Mouse (Mus musculus) cerebellum, postnatal 14 days (tissue): Measurements from ENCODE around the gene Fgfbp3.
A peak's percentile ranks its signal among the peaks of the same experiment; 100 is the strongest.
"Not testable (repeated sequence)": the region's sequence is repeated elsewhere in the genome, so short reads cannot be mapped to it uniquely, and the experiment has no call there.

Experiments used
- DNase-seq, 2 experiments: peaks; one replicate each; pipeline ENCODE4 v3.0.0; 2021; ENCODE audit warnings: mixed read lengths in 2 of 2

The Fgfbp3 gene

GRCm38 (mm10) chr19:36919466-36919865, at the start of gene Fgfbp3:
Gene Fgfbp3 (minus strand): TSS chr19:36919615.
- DNase-seq: no peak

GRCm38 (mm10) chr19:36962544-36963260, 43.3 kb upstream of the Fgfbp3 start:
- DNase-seq: not testable (repeated sequence)

DNA sequence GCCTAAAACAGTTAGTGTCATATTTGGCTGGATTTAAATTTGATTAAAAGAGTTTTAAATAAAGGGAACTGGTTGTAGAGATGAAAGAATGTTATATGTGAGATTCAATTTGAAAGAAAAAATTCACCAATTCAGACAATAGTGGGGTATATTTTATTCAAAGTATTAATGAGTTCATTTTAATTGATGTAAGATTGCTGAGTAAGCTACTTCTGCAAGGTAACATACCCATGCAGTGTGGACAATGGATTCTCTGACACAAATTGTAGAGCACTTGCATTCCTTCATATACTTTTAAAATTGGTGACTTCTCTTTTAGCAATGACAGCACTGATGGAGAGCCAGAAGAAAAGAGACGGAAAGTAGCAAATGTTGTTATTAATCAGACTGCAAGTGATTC, 41.9 kb upstream of the Fgfbp3 start:
- no peak for DNase-seq

GRCm38 (mm10) chr19:36958331-36958730, 38.9 kb upstream of the Fgfbp3 start:
- no peak for DNase-seq

- DNase-seq: no peak
Measured at GRCm38 (mm10) chr19:36953637-36954206, 34.3 kb upstream of the Fgfbp3 start.

GRCm38 (mm10) chr19:36940064-36940463, 20.6 kb upstream of the Fgfbp3 start:
- DNase-seq: peak in 1 of 2 experiments; percentile 23

DNA sequence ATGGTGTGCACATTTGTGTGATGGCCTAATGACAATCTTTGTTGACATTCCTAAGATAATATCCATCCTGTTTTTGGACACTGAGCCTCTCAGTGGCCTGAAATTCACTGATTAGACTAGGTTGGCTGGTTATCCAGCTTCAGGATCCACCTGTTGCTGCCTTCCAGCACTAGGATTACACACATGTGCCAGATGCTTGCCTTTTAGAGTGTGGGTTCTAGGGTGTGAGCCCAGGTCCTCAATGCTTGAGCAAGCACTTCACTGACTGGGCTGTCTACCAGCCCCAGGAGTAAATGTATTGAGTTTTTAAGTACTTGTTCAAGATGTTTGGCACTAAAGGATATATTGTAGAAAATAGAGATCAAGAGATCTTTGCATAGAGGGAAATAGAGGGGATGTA, 18.6 kb upstream of the Fgfbp3 start:
- no peak for DNase-seq

DNA sequence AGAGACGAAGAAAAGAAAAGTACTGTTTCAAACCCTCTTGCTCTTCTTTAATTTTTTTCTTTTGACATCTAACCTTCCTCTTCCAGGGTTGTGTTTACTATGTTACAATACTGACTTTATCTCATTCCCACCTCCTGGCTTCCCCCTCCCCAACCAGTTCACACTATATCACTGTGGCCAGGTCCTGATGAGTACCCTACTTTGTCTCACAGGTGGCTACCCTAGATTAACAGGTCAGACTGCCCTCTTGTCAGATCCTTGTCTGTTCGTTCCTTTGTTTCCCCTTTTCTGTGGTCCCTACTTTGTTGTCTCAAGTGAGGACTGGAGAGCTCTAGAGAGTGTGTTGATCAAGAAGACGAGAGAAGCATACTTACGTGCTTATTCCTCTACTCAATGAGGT, 16.9 kb upstream of the Fgfbp3 start:
- DNase-seq: no peak

- DNase-seq: no peak
Measured at GRCm38 (mm10) chr19:36932613-36933012, 13.2 kb upstream of the Fgfbp3 start.

DNA sequence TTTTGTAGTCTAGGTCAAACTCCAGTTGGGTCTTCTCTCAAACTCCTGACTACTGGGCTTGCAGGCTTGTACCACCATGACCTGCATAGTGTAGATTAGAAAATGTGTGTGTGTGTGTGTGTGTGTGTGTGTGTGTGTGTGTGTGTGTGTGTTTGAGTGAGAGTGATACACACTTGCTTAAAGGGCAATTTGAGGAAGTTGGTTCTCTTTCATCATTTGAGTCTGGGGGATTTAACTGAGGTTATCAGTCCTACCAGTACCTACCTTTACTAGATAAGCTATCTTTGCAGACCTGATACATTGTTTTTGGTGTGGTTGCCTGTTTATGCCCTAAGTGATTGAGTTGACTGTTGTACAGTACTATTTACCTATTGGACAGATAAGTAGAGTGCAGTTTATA, 12.7 kb upstream of the Fgfbp3 start:
- no peak for DNase-seq

DNA sequence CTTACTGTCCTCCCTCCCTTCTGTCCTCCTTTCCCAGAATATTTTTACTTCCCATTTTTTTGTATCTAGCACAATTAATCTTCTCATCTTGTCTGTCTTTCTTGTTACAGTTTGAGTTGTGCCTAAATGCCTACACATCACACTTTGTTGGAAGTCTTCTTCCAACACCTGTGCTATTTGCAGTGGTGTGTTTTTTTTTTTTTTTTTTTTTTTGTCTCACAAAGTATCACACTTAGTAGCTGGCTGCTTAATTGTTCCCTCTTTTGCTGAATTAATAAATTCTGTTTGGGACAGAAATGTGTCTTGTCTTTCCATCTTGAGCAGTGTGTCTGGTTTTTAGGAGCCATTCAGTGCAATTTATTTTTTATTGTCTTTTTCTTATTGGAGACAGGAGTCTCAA, 10.4 kb upstream of the Fgfbp3 start:
- DNase-seq: no peak

- DNase-seq: no peak
Measured at GRCm38 (mm10) chr19:36927800-36928361, 8.5 kb upstream of the Fgfbp3 start.

DNA sequence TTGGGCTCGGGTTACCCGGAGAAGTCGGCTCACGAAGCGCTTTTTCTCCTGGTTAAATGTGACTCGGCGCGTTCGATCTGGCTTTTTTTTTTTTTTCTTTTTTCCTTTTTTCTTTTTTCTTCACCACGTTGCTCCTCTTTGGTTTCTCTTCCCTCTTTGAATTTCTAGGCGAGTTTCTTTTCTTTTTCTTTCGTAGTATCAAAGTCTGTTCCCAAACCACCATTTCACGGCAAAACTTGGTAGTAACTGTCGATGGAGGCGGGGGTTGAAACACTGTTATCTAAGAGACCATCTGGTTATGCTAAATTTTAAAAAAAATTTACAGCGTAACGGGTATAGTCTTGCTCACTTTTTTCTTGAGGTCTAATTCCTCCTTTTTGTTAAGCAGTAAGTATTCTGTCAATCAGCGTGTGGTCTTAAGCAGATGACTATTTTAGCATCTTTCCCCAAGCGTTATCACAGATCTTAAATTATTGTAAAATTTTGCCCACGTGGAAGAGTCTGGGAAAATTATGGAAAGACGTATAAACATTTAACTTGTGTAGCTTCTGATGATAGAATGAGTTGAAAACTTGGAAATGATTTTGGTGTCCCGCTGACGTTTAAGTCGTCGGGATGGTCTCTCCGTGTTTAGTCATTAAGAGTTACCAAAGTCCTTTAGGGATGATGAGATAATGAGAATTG, 7.3 kb upstream of the Fgfbp3 start:
- no peak for DNase-seq

DNA sequence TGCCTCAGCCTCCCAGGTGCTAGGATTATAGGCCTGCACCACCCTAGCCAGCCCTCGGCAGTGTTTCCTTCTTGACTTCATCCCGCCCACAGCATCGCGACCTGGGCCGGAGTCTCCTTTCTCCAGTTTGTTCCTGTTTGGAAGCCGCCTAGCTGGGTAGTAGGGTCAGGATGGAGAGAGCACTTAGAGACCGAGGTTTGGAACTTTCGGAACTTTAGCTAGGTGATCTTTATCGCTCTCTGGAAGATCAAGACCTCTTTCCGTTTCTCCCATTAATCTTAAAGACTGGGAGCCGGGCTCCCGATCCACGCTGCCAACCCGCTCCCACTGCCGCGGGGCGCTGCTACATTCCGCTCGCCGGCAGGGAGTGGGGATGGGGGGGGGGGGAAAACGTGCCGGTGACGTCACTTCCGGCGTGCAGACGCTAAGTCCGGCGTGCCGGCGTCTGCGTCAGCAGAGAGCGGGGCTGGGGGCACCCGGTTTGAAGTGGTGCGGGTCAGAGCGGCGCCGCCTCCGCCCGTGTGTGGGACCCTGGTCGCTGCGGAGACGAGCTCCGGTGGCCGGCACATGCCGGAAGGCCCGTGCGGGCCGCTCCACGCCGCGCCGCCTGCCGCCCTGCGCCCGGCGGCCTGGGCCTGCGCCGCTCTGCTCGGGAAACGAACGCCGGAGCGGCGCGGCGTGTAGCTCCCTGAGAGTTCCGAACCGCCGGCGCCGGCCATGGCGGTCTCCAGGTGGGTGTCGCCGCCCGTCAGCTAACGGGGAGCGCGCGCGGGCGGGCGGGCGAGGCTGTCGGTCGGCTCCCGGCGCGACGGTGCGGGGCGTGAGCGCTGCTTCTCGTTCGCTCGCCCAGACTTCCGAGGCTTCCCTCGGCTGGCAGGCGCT, 6.5 kb upstream of the Fgfbp3 start, which contains the start of gene Btaf1:
Gene Btaf1 (plus strand): TSS at position 409 of the 882 bp plus-strand sequence.
- peak; percentile 92 to 95 for DNase-seq

DNA sequence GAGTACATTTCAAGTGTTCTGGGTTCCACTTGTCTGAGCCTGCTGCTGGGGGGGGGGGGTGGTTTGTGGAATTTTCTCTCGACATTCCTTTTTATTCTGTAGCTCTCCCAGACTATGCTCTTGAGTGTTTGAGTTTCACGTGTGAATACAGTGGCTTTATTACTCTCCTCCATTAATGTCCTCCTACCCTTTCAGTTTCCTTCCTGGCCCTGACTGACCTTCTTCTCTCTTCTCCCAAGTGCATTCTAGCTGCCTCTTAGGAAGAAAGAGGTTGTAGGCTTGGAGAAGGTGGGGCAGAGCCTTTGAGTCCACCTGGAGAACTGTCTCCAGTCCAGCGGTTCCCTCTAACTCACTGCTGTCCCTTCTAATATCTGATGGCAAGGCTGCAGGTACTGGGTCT, 3.5 kb upstream of the Fgfbp3 start:
- no peak for DNase-seq

- peak in 1 of 2 experiments; percentile 49 for DNase-seq
Measured at GRCm38 (mm10) chr19:36922015-36922414, 2.6 kb upstream of the Fgfbp3 start.

GRCm38 (mm10) chr19:36918441-36919301, 744 bp downstream of the Fgfbp3 start:
- DNase-seq: peak; percentile 90 to 93

DNA sequence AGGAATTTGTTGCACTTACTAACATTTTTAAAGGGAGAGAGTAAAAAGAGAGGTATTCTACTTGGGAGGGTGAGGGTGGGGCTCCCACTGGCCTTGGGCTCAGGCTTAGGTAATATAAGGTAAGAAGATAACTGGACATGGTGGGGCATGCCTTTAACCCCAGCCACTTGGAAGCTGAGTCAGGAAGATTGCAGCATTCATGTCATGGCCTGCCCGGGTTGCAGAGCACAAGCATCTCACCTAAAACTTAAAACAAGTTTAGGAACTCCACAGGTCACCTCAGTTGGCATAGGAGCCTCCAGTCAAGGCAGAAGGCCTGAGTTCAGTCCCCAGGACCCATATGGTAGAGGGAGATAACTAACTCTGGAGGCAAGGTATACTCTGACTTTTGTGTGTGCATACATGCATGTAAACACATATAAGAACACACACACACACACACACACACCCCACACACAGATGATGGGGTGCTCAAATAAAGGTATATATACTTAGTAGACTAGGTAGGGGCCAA, 2.5 kb downstream of the Fgfbp3 start:
- no peak for DNase-seq

DNA sequence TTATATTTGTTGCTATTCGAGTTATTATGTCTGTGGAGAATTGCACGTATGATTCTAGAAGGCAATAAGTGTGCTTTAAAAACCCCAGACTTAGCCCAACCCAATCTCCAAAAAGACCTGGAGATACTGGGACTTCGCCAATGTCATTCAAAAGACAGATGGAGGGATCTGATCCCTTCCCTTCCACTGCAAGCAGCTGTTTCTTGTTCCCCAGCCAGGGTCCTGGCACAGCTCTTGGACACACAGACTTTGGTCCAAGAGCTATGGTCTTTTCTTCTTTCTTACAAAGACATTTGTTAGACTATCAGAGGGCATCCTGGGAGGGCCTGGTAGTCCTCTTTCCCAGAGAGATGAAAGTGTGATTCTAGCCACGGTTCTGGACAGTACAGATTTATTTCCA, 3.2 kb downstream of the Fgfbp3 start:
- peak; percentile 36 to 47 for DNase-seq

DNA sequence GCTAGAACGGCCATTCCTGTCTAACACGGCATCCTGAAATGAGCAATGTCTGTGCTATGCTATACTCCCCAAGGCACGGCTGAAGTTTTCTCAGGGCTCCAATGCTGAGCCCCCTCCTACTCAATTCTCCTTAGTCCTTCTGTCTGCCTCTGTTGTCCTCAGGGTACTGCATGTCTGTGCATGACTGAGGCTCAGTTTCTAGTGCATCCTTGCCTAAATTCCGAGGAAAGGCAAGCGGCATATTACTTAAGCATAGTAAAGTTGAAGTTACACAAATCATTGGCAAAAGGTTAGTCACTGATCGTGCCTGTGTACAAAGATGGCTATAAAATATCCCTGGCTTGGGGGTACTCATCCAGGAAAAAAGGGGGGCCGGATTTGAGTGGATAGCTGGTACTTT, 6.4 kb downstream of the Fgfbp3 start:
- no peak for DNase-seq

GRCm38 (mm10) chr19:36910424-36911045, 8.9 kb downstream of the Fgfbp3 start:
- no peak for DNase-seq
